Mouse (Mus musculus): ENCODE measurements around the gene Btbd35f23.
"Not testable (repeated sequence)": the region's sequence is repeated elsewhere in the genome, so short reads cannot be mapped to it uniquely, and the experiment has no call there.

Btbd35f23 gene

GRCm38 (mm10) chrX:3076575-3076974 is at the start of gene Btbd35f23:
Gene Btbd35f23 (plus strand): TSS chrX:3076875.
- DNase-seq: not testable (repeated sequence)

Data from spleen, adult 18-20 months (tissue).